Mouse (Mus musculus): Measurements from ENCODE around the gene Dusp14.

- TF ChIP-seq EP300 (IDR thresholded peaks at IDR 0.05; ENCODE audit: low read depth) (no peak), CTCF (IDR thresholded peaks at IDR 0.05; ENCODE audit: low read depth) (no peak)
Measured at GRCm38 (mm10) chr11:84003986-84004385, 65.1 kb downstream of the Dusp14 start.
